14 mouse cellular contexts compared by ENCODE assay signal in genomic region chr13:58971449-58971903, GRCm38 (mm10).
DNase-seq lines count a peak whose midpoint lies in the region; ATAC-seq and TF ChIP-seq lines count a peak whose summit lies in the region.
"Had no signal": no experiment of that assay in that cellular context is flagged by ENCODE, and none has a peak within 500 bp of the region (broad histone marks: within the 10 kb centered on the region; RNA-seq: fewer than 3 reads in every experiment).

No protein-coding gene starts in this region.

- H3K4me3 ChIP-seq in hindbrain, embryonic 10.5 days = no peak overlapping the region
- no peak overlapping the region for H3K4me3 ChIP-seq in hindbrain, embryonic 16.5 days (ENCODE audit: low read length)
- H3K4me3 ChIP-seq in forebrain, embryonic 14.5 days (ENCODE audit: low read depth, low read length) = no peak overlapping the region
- no peak overlapping the region for H3K4me3 ChIP-seq in limb, embryonic 15.5 days
- H3K4me3 ChIP-seq in intestine, postnatal 0 days (ENCODE audit: low read depth, low read length) = no peak overlapping the region

- no peaks in the 10 kb centered on the region for H3K36me3 ChIP-seq in hindbrain, embryonic 10.5 days
- no peaks in the 10 kb centered on the region for H3K36me3 ChIP-seq in hindbrain, embryonic 16.5 days (ENCODE audit: control insufficient read depth, insufficient read depth, low read length)
- H3K36me3 ChIP-seq in forebrain, embryonic 14.5 days (ENCODE audit: control insufficient read depth, insufficient read depth, low read length) = no peaks in the 10 kb centered on the region
- H3K36me3 ChIP-seq in limb, embryonic 15.5 days = no peaks in the 10 kb centered on the region
- no peaks in the 10 kb centered on the region for H3K36me3 ChIP-seq in intestine, postnatal 0 days (ENCODE audit: control insufficient read depth, insufficient read depth)

- no peak for DNase-seq in hindbrain, embryonic 10.5 days (ENCODE audit: low spot score)
- DNase-seq in R1 (ENCODE audit: low read depth, low spot score) = peak; percentile 61
- peak; percentile 78 for DNase-seq in forebrain, embryonic 14.5 days (ENCODE audit: low spot score)
- DNase-seq in gastrocnemius, adult 18-20 months (ENCODE audit: low spot score) = no peak
- no peak for DNase-seq in frontal cortex, postnatal 10 days (ENCODE audit: low spot score in 2 of 2)
- DNase-seq: adrenal gland, postnatal 25 days; cerebellum, adult 9-10 months; heart, postnatal 10 days; kidney, postnatal 10 days had no signal

- no peak for TF ChIP-seq CTCF in intestine, postnatal 0 days (IDR thresholded peaks at IDR 0.05; ENCODE audit: low read depth)

- peaks cover 23% of the 10 kb centered on the region for H3K4me1 ChIP-seq in hindbrain, embryonic 10.5 days (replicated peaks)
- H3K4me1 ChIP-seq in hindbrain, embryonic 16.5 days (ENCODE audit: control insufficient read depth, insufficient read depth, low read depth, low read length) = peaks cover under 1% of the 10 kb centered on the region
- H3K4me1 ChIP-seq in forebrain, embryonic 14.5 days (ENCODE audit: control insufficient read depth, insufficient read depth, low read length) = peaks cover 19% of the 10 kb centered on the region
- peaks cover 7% of the 10 kb centered on the region for H3K4me1 ChIP-seq in limb, embryonic 15.5 days
- H3K4me1 ChIP-seq in intestine, postnatal 0 days (replicated peaks; ENCODE audit: control insufficient read depth, insufficient read depth, low read length) = no peaks in the 10 kb centered on the region

- H3K4me2 ChIP-seq in hindbrain, embryonic 16.5 days (ENCODE audit: low read length) = no peak overlapping the region
- H3K4me2 ChIP-seq in forebrain, embryonic 14.5 days (ENCODE audit: low read length) = no peak overlapping the region
- H3K4me2 ChIP-seq in limb, embryonic 15.5 days = no peak overlapping the region
- H3K4me2 ChIP-seq in intestine, postnatal 0 days (replicated peaks; ENCODE audit: low read depth) = no peak overlapping the region
- H3K4me2 ChIP-seq: liver, embryonic 11.5 days had no signal

- H3K27ac ChIP-seq in hindbrain, embryonic 10.5 days = peak overlapping the region; percentile 54
- no peak overlapping the region for H3K27ac ChIP-seq in hindbrain, embryonic 16.5 days (ENCODE audit: low read depth, low read length)
- H3K27ac ChIP-seq in forebrain, embryonic 14.5 days (ENCODE audit: low read depth, low read length) = peak overlapping the region; percentile 65
- H3K27ac ChIP-seq in limb, embryonic 15.5 days = peak overlapping the region; percentile 12; the same call in 1 of the 2 replicates
- no peak overlapping the region for H3K27ac ChIP-seq in intestine, postnatal 0 days (ENCODE audit: low read depth, low read length)
- H3K27ac ChIP-seq: macrophage had no signal

- no peaks in the 10 kb centered on the region for H3K27me3 ChIP-seq in hindbrain, embryonic 10.5 days (ENCODE audit: insufficient read depth, poor library complexity, severe bottlenecking)
- no peaks in the 10 kb centered on the region for H3K27me3 ChIP-seq in hindbrain, embryonic 16.5 days (replicated peaks; ENCODE audit: control insufficient read depth, insufficient read depth, low read length)
- no peaks in the 10 kb centered on the region for H3K27me3 ChIP-seq in forebrain, embryonic 14.5 days (replicated peaks; ENCODE audit: control insufficient read depth, insufficient read depth, low read length)
- no peaks in the 10 kb centered on the region; the same call in 1 of the 2 replicates for H3K27me3 ChIP-seq in limb, embryonic 15.5 days
- no peaks in the 10 kb centered on the region for H3K27me3 ChIP-seq in intestine, postnatal 0 days (replicated peaks; ENCODE audit: control insufficient read depth, insufficient read depth, low read length)

- no peak overlapping the region for H3K9ac ChIP-seq in hindbrain, embryonic 16.5 days (ENCODE audit: low read depth, low read length)
- H3K9ac ChIP-seq in forebrain, embryonic 14.5 days (ENCODE audit: low read length) = no peak overlapping the region
- H3K9ac ChIP-seq in limb, embryonic 15.5 days = no peak overlapping the region
- no peak overlapping the region for H3K9ac ChIP-seq in intestine, postnatal 0 days (ENCODE audit: low read depth, low read length)

- no peak for ATAC-seq in hindbrain, embryonic 16.5 days
- ATAC-seq in forebrain, embryonic 14.5 days = peak; percentile 86
- no peak for ATAC-seq in limb, embryonic 15.5 days (ENCODE audit: insufficient number of reproducible peaks, low FRiP score, low TSS enrichment, low read depth)
- ATAC-seq in intestine, postnatal 0 days = no peak

- WGBS in hindbrain, embryonic 10.5 days = 32% methylated on average over 5 of the region's 5 CpGs
- 16% methylated on average over 5 of the region's 5 CpGs for WGBS in hindbrain, embryonic 16.5 days
- under 1% methylated on average over 5 of the region's 5 CpGs for WGBS in forebrain, embryonic 14.5 days
- WGBS in limb, embryonic 15.5 days = 10% methylated on average over 5 of the region's 5 CpGs
- 58% methylated on average over 5 of the region's 5 CpGs for WGBS in intestine, postnatal 0 days

- H3K9me3 ChIP-seq in hindbrain, embryonic 10.5 days = no peaks in the 10 kb centered on the region
- H3K9me3 ChIP-seq in hindbrain, embryonic 16.5 days (ENCODE audit: control insufficient read depth, low read length) = no peaks in the 10 kb centered on the region
- H3K9me3 ChIP-seq in forebrain, embryonic 14.5 days (replicated peaks; ENCODE audit: control insufficient read depth, low read length) = no peaks in the 10 kb centered on the region
- no peaks in the 10 kb centered on the region for H3K9me3 ChIP-seq in limb, embryonic 15.5 days
- H3K9me3 ChIP-seq in intestine, postnatal 0 days (ENCODE audit: control insufficient read depth) = no peaks in the 10 kb centered on the region

Comparison
In these comparisons a context has a peak if more than half of its experiments do, and no peak if none do; other contexts are left out.
1. H3K27ac ChIP-seq: peak in hindbrain, embryonic 10.5 days (single experiment), forebrain, embryonic 14.5 days (single experiment) and limb, embryonic 15.5 days (single experiment); none in hindbrain, embryonic 16.5 days (single experiment) and intestine, postnatal 0 days (single experiment).
2. DNase-seq: peak in R1 (single experiment) and forebrain, embryonic 14.5 days (single experiment); none in hindbrain, embryonic 10.5 days (single experiment), gastrocnemius, adult 18-20 months (single experiment) and frontal cortex, postnatal 10 days (0 of 2).